Mouse (Mus musculus) kidney, postnatal 0 days (tissue): ENCODE results near the gene Kat8. TPM values are rescaled to one million over a fixed set of nuclear protein-coding genes. Genes with fewer than 3 reads are reported as not detected.

Experiments
- ATAC-seq: fragments of 200-750 bp; cut with Nextera tagmentation; replicated peaks from 2 replicates; pipeline ENCODE4 v1.8.0; 2017; ENCODE audit warnings: low read depth, moderate number of reproducible peaks, moderate TSS enrichment, moderate library complexity; ENCODE audit not compliant: low FRiP score
- DNase-seq: peaks from one replicate; pipeline ENCODE4 v3.0.0-alpha.2; 2016; ENCODE audit warnings: low spot score
- H3K27ac ChIP-seq: fragments of 300-500 bp; sonication (generic); 2 replicates; pipeline ENCODE4 v1.5.1; 2014; ENCODE audit warnings: mild to moderate bottlenecking
- H3K27me3 ChIP-seq: fragments of 300-500 bp; sonication (generic); 2 replicates; pipeline ENCODE4 v1.6.1; 2014; ENCODE audit warnings: low read length, mixed read lengths; ENCODE audit not compliant: insufficient read depth
- H3K36me3 ChIP-seq: fragments of 300-500 bp; sonication (generic); 2 replicates; pipeline ENCODE4 v1.6.1; 2014; ENCODE audit warnings: low read length, mixed read lengths; ENCODE audit not compliant: insufficient read depth
- H3K4me1 ChIP-seq: fragments of 300-500 bp; sonication (generic); replicated peaks from 2 replicates; pipeline ENCODE4 v1.6.1; 2014; ENCODE audit warnings: antibody characterized with exemption, low read length, mixed read lengths; ENCODE audit not compliant: insufficient read depth
- H3K4me2 ChIP-seq: fragments of 300-500 bp; sonication (generic); 2 replicates; pipeline ENCODE4 v1.6.1; 2014; ENCODE audit warnings: mild to moderate bottlenecking, low read length, moderate library complexity, mixed read lengths
- H3K4me3 ChIP-seq: fragments of 300-500 bp; sonication (generic); replicated peaks from 2 replicates; pipeline ENCODE4 v1.5.1; 2014; ENCODE audit warnings: low read depth, low read length
- H3K9ac ChIP-seq: fragments of 300-500 bp; sonication (generic); 2 replicates; pipeline ENCODE4 v1.6.1; 2014; ENCODE audit warnings: low read depth, low read length
- H3K9me3 ChIP-seq: fragments of 300-500 bp; sonication (generic); replicated peaks from 2 replicates; pipeline ENCODE4 v1.6.1; 2016; ENCODE audit warnings: low read length, inconsistent platforms, mixed read lengths
- CTCF ChIP-seq: IDR thresholded peaks from 2 replicates; pipeline ENCODE4 v1.5.1; 2016; ENCODE audit warnings: antibody characterized with exemption, low read depth, mild to moderate bottlenecking, moderate library complexity
- WGBS: fragments of 180-500 bp; shearing (Covaris S2); extraction: QIAGEN DNeasy Blood & Tissue Kit; methylation state at CpG from one replicate; pipeline ENCODE4 v1.1.7; 2014; 5-methylcytosine and 5-hydroxymethylcytosine counted together
- polyA plus RNA-seq: library from polyadenylated mRNA; unstranded; fragments of >200 nt; fragmentation: Nextera tagmentation; extraction: Ambion mirVana; gene quantifications from 2 replicates; pipeline ENCODE4 v1.2.1, GENCODE M21; 2015

Gene Kat8
- 30.9 and 32.2 TPM in 2 replicates for polyA plus RNA-seq

DNA sequence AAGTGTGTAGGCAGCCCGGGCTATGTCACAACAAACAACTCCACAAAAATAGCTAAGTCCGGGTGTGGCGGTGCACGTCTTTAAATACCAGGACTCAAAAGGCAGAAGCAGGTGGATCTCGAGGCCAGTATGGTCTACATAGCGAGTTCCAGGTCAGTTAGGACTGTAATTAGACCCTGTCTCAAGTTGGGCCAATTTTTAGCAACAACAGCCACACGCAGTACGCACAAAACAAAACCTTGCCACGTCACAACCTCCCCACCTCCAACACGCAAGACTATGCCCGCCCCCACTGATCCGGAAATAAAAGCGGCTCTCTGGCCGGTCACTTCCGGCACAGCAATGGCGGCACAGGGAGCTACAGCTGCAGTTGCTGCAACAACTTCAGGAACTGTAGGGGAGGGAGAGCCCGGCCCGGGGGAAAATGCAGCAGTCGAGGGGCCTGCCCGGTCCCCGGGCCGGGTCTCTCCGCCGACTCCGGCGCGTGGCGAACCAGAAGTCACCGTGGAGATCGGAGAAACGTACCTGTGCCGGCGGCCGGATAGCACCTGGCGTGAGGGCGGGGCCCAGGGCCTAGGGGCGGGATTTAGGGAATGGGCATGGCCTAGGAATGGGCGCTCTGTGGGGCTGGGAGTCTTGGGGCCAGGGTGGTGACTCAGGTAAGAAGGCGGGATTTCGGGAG, at the start of gene Kat8:
Gene Kat8 (plus strand): TSS at position 327 of the 682 bp plus-strand sequence.
- Histone ChIP-seq H3K4me3 (peak within 1 kb of the TSS; percentile 78), H3K9ac (peak within 1 kb of the TSS; percentile 67), H3K27ac (peak within 1 kb of the TSS; percentile 84), H3K4me2 (peak within 1 kb of the TSS; percentile 66), H3K36me3 (peaks cover 20% of the 10 kb centered on the region), H3K9me3 (no peaks in the 10 kb centered on the region), H3K4me1 (0 out of 2 replicates have a peak, but pooled peaks cover 6% of the 10 kb centered on the region), H3K27me3 (no peaks in the 10 kb centered on the region)
- peak; percentile 94 for ATAC-seq
- DNase-seq: peak; percentile 97
- WGBS: under 1% methylated on average over 40 of the region's 40 CpGs
- TF ChIP-seq CTCF: no peak

DNA sequence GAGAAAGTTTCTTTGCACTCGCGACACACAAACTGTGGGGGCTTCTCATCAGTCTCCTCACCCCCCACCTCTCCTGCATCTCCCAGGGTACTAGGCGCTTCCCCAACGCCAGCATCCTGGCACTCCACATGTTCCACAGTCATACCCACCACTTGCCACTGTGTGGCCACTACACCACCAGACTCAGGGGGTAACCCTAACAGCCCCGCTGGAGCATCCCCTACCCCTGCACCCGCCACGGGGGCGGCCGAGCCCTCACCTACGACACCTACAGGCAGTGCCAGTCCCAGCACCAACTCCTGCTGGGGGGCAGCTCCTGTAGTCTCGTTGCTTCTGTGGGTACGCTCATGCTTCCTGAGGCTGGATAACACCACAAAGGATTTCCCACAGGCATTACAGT, 45.9 kb upstream of the Kat8 start:
- H3K9ac ChIP-seq: no peak overlapping the region
- ATAC-seq (peak; percentile 57; the same call in 1 of the 2 replicates), DNase-seq (no peak)
- no peak overlapping the region for H3K4me2 ChIP-seq
- H3K27ac ChIP-seq: no peak overlapping the region
- H3K27me3 ChIP-seq: no peaks in the 10 kb centered on the region
- WGBS: 95% methylated on average over 12 of the region's 12 CpGs
- peaks cover 24% of the 10 kb centered on the region for H3K36me3 ChIP-seq
- no peaks in the 10 kb centered on the region for H3K9me3 ChIP-seq
- no peaks in the 10 kb centered on the region for H3K4me1 ChIP-seq
- TF ChIP-seq CTCF: no peak
- H3K4me3 ChIP-seq: no peak overlapping the region

DNA sequence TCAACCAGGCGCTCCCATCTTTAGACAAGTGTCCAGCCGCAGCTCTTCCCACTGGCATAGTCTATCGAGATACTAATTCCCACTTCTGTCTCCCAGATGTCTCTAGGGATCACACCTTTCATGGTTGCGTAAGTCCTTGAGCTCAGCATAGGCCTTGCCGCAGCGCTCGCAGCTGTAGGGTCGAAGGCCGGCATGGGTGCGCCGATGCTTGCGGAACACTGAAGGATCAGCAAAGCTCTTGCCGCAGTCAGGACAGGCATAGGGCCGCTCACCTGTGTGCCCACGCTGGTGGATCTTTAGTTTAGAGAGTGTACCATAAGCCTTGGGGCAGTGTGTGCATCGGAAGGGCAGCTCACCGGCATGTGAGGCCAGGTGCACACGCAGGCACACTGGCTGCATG, 44.7 kb upstream of the Kat8 start:
- Histone ChIP-seq H3K27me3 (no peaks in the 10 kb centered on the region), H3K36me3 (peaks cover 24% of the 10 kb centered on the region), H3K9me3 (no peaks in the 10 kb centered on the region), H3K4me3 (no peak overlapping the region), H3K4me2 (no peak overlapping the region), H3K9ac (no peak overlapping the region), H3K27ac (no peak overlapping the region), H3K4me1 (no peaks in the 10 kb centered on the region)
- ATAC-seq (no peak), DNase-seq (no peak)
- TF ChIP-seq CTCF: no peak
- 96% methylated on average over 18 of the region's 18 CpGs for WGBS

DNA sequence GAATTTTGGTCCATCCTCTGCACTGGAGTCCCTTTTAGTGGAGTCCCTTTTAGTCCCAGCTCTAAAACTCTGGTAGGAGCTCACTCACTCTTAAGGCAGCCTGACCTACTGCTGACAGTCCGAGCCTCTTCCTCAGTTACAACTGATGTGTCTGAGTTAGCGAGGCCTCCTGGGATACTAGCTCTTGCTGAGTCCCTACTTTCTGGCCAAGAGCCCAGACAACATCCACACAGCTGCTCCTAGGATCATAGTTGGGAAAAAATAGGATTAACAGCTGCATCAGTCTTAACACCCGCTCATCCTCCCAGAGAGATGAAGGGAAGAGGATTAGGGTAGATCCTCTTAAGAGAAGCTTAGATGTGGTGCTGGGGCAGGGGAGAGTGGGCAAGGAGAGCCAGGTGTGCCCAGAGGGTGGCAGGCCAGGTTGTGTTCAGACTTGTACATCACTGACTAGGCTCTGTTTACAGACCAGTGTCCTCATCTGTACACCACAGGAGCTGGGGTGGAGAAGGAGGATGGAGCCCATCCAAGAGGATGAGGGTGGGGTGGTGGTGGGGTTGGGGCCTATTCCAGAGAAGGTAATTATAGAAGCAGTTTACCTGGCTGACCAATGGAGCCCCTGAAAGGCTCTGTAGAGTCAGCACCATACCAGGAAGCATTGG, 43.0 kb upstream of the Kat8 start:
- Histone ChIP-seq H3K36me3 (peaks cover 24% of the 10 kb centered on the region), H3K4me2 (no peak overlapping the region), H3K9me3 (no peaks in the 10 kb centered on the region), H3K9ac (no peak overlapping the region), H3K4me1 (peaks cover 6% of the 10 kb centered on the region; the same call in 1 of the 2 replicates), H3K27me3 (no peaks in the 10 kb centered on the region), H3K27ac (no peak overlapping the region), H3K4me3 (no peak overlapping the region)
- no peak for TF ChIP-seq CTCF
- 70% methylated on average over 3 of the region's 3 CpGs for WGBS
- ATAC-seq (no peak), DNase-seq (peak; percentile 53)

DNA sequence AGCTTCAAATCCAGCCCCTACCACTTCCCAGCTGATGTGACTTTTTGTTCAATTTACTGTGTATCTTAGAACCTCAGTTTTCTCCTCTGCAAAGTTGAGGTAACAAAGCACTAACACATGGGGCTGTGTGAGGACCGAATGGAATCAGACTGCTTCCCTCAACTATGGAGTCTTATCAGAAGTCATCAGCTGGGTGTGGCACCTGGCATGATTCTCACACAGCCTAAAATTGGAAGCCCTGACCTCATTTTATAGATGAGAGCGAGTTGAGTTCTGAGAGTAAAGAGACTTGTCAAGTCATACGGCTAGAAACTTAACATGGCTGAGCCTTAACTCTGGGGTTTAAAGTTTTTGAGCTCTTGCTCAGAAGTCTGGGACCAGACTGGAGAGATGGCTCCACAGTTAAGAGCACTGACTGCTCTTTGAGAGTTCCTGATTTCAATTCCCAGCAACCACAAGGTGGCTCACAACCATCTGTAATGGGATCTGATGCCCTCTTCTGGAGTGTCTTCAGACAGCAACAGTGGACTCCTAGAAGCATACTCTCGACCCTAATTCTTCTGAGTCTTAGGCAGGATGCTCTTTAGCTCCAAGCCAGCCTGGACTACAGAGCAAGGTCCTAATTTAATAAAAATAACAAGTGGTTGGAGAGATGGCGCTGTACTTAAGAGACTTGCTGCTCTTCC, 42.0 kb upstream of the Kat8 start:
- Histone ChIP-seq H3K4me3 (no peak overlapping the region), H3K9ac (no peak overlapping the region), H3K4me1 (peaks cover 10% of the 10 kb centered on the region; the same call in 1 of the 2 replicates), H3K4me2 (no peak overlapping the region), H3K9me3 (no peaks in the 10 kb centered on the region), H3K27ac (no peak overlapping the region), H3K36me3 (peaks cover 24% of the 10 kb centered on the region), H3K27me3 (no peaks in the 10 kb centered on the region)
- DNase-seq (no peak), ATAC-seq (no peak)
- peak; percentile 47; the same call in 1 of the 2 replicates for TF ChIP-seq CTCF
- WGBS: 81% methylated on average over 5 of the region's 5 CpGs

DNA sequence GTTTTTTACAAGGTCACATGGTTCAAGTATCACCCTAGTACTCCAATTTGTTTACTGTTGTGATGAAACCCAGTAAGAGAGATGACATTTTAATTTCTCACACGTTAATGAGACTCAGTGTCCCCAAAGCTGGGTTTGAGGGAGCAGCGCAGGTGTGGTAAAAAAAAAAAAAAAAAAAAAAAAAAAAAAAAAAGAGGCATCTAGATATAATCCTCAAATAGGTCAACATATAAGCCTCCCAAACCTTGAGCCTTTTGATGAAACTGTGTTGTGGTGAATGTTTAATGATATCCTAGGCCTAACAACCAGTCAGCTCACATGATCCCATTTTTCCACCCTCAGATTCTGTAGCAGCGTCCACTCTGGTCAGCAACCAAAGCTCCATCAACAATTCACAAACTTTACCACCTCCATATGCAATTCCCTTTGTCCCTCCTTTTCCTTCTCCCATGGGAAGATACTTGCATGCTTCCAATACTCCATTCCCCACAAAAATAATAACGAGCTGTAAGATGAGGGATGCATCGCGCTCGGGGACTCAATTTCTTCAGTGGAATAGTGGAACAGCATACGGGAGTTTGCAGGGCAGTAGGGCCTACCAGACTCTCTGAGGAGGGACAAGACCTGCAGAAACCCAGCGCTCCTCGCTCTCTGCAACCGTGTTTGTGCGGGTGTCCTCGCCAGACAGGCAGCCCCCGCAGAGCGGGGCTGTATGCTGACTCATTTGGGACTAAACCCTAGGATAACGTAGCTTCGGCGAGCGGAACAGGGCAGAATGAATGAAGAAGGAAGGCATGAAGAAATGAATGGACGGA, 37.3 kb upstream of the Kat8 start:
- ATAC-seq: peak; percentile 19; the same call in 1 of the 2 replicates
- Histone ChIP-seq H3K4me1 (peaks cover 16% of the 10 kb centered on the region; the same call in 1 of the 2 replicates), H3K27me3 (no peaks in the 10 kb centered on the region), H3K4me2 (peak overlapping the region; percentile 66), H3K36me3 (peaks cover 18% of the 10 kb centered on the region), H3K4me3 (peak overlapping the region; percentile 79), H3K27ac (peak overlapping the region; percentile 47; the same call in 1 of the 2 replicates), H3K9me3 (no peaks in the 10 kb centered on the region), H3K9ac (peak overlapping the region; percentile 90)
- no peak for TF ChIP-seq CTCF
- no peak for DNase-seq
- 1% methylated on average over 20 of the region's 20 CpGs for WGBS
